Mouse (Mus musculus) adipose tissue, adult 10 weeks (tissue): Measurements from ENCODE around the gene Tigit. TPM values are rescaled to one million over a fixed set of nuclear protein-coding genes. Genes with fewer than 3 reads are reported as not detected.

ENCODE experiments used
- polyA plus RNA-seq: library from polyadenylated mRNA; stranded (reverse); fragments of 350-450 nt; fragmentation: Illumina TruSeq; extraction: RNeasy Lipid Tissue Mini Kit (QIAGEN cat#74804); gene quantifications from one replicate; pipeline ENCODE4 v1.2.3, GENCODE M21; 2014; ENCODE audit warnings: low read depth, low replicate concordance

Gene Tigit
- polyA plus RNA-seq = not detected

GRCm38 (mm10) chr16:43663978-43664579 lies at the start of gene Tigit:
TSS of gene Tigit (minus strand) at chr16:43664146.

Other genes with a start within 250 kb of the Tigit start
- 0.21 TPM for gene Drd3, start 89.9 kb upstream of the Tigit start, polyA plus RNA-seq
- 5.9 TPM for gene Ccdc191, start 225.7 kb upstream of the Tigit start, polyA plus RNA-seq